Mouse (Mus musculus): ENCODE data around the gene Plppr5.

DNA sequence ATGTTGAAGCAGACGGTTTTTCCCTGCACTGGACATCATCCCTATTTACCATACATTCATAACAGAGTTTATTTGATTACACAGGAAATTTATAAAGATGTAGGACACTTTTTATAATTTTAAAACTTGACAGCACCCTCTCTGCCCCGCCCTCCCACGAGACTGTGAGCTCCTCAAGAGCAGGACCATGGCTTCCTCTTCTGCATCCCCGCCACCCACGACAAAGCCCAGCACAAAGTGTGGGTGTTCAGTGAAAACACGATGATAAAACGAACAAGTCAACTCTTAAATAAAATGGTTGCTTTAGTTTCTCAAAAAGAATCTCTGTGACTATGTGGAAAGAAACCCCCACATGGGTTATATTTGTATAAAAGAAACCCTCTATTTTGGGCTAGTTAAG is 112.0 kb downstream of the Plppr5 start:
- TF ChIP-seq CTCF (IDR thresholded peaks at IDR 0.05; ENCODE audit: low read depth) = no peak
- no peak for TF ChIP-seq EP300 (optimal IDR thresholded peaks at IDR 0.05)
